Mouse (Mus musculus) layer of hippocampus, adult 18-20 months (tissue): Measurements from ENCODE around the gene Rsph9. TPM values are rescaled to one million over a fixed set of nuclear protein-coding genes. Genes with fewer than 3 reads are reported as not detected.
A peak's percentile ranks its signal among the peaks of the same experiment; 100 is the strongest.

Source experiments
- DNase-seq, 2 experiments: peaks; one replicate each; pipeline ENCODE4 v3.0.0; 2022; ENCODE audit warnings: low spot score in 2 of 2
- long read RNA-seq: library from polyadenylated mRNA; stranded (forward); transcript quantifications from one replicate; pipeline ENCODE4 v2.0.0, GENCODE M21; 2021
- total RNA-seq, 2 experiments: library from RNA; stranded (reverse); gene quantifications; 2 replicates each; pipeline ENCODE4 v1.2.3; 2021

Rsph9 gene
- 10 to 100 TPM; 26.2 to 28.5 TPM for total RNA-seq
- long read RNA-seq, transcript Rsph9-201 (5 exons, 966 nt): major isoform, 12 of 19 reads
- long read RNA-seq, partial matches to known transcripts: 2 of 19 reads
- long read RNA-seq, other reads (novel, unspliced or antisense): 5 of 19 reads

GRCm38 (mm10) chr17:46143578-46144423 is at the start of gene Rsph9:
Gene Rsph9 (minus strand): TSS chr17:46144216.
- peak; percentile 86 for DNase-seq

- no peak for DNase-seq
Measured at GRCm38 (mm10) chr17:46188829-46189228, 44.8 kb upstream of the Rsph9 start.

GRCm38 (mm10) chr17:46182273-46182672 is 38.3 kb upstream of the Rsph9 start:
- DNase-seq: peak in 1 of 2 experiments; percentile 65

- no peak for DNase-seq
Measured at GRCm38 (mm10) chr17:46170538-46170937, 26.5 kb upstream of the Rsph9 start.

GRCm38 (mm10) chr17:46168768-46169167 is 24.8 kb upstream of the Rsph9 start:
- no peak for DNase-seq

- no peak for DNase-seq
Measured at GRCm38 (mm10) chr17:46168318-46168717, 24.3 kb upstream of the Rsph9 start.

- no peak for DNase-seq
Measured at GRCm38 (mm10) chr17:46167014-46167413, 23.0 kb upstream of the Rsph9 start.

GRCm38 (mm10) chr17:46166270-46166669 is 22.3 kb upstream of the Rsph9 start:
- DNase-seq: no peak

GRCm38 (mm10) chr17:46165460-46165859 is 21.4 kb upstream of the Rsph9 start:
- no peak for DNase-seq

- no peak for DNase-seq
Measured at GRCm38 (mm10) chr17:46164791-46165190, 20.8 kb upstream of the Rsph9 start.

- DNase-seq: no peak
Measured at GRCm38 (mm10) chr17:46164301-46164700, 20.3 kb upstream of the Rsph9 start.

GRCm38 (mm10) chr17:46162951-46163421 is 19.0 kb upstream of the Rsph9 start:
- no peak for DNase-seq

- DNase-seq: no peak
Measured at GRCm38 (mm10) chr17:46162551-46162950, 18.5 kb upstream of the Rsph9 start.

- no peak for DNase-seq
Measured at GRCm38 (mm10) chr17:46161710-46162109, 17.7 kb upstream of the Rsph9 start.

GRCm38 (mm10) chr17:46161179-46161578 is 17.2 kb upstream of the Rsph9 start:
- no peak for DNase-seq

GRCm38 (mm10) chr17:46160686-46161085 is 16.7 kb upstream of the Rsph9 start, which contains the start of gene Gtpbp2:
Gene Gtpbp2 (plus strand): TSS chr17:46161032.
- peak; percentile 97 to 98 for DNase-seq

GRCm38 (mm10) chr17:46160090-46160662 is 16.2 kb upstream of the Rsph9 start:
- DNase-seq: peak; percentile 79 to 87

GRCm38 (mm10) chr17:46159236-46159635 is 15.2 kb upstream of the Rsph9 start:
- DNase-seq: no peak

- no peak for DNase-seq
Measured at GRCm38 (mm10) chr17:46157131-46157530, 13.1 kb upstream of the Rsph9 start.

GRCm38 (mm10) chr17:46156680-46157079 is 12.7 kb upstream of the Rsph9 start:
- no peak for DNase-seq

GRCm38 (mm10) chr17:46154336-46154735 is 10.3 kb upstream of the Rsph9 start:
- DNase-seq: no peak
